Mouse (Mus musculus): ENCODE measurements at regions not wholly inside any gene's neighbourhood (a gene's known extent, or its start where the extent isn't known, plus 50 kb on each side); places are given as distances from the start of the nearest gene placed in this dataset.

DNA sequence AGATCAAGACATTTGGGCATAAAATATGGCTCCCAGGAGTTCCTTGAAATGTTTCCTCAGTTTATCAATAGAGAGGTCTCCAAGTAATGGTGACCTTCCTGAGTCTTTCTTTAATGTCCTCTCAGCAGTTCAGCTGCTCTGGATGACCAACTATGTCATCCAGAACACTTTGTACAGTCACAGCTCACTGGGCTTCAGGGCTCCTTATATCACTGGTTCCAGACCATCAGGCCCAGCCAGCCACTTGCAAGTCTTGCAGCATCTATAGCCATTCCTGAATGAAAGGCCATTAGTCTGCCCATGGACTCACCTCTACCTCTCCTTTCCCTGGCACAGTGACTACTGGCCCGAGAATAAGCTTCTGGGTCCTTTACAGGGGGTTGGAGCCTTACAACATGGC is 437.8 kb upstream of the Meis1 start:
- no peak for DNase-seq (ENCODE audit: low read depth)

DNA sequence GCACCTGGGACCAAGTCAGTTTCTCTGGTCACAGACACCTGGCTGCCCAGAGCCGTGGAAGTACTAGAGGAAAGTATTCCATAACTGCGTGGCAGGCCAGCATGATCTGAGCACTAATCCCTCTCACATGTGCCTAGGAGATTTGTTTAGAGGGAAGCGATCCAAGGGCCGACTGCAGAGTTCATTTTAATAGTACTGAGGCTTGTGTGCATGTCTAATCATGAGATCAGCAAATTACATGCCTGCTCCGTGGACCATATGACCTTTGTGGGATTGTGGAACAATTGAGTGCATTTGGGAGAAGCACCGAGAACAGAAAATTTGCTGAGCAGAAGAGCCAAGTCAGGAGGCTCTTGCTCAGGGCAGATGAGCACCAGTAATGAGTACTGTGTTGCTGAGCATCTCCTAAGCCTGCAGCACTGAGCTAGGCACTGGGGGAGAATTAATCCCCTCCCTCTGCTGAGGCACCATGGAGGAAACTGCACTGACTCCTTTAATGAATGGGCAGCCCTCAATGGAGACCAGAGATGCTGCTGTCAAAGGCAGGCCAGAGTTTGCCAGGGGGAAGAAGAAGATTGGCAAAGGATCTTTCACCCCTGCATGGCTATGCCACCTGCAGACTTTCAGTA is 445.1 kb upstream of the Meis1 start:
- peak; percentile 5 for DNase-seq (ENCODE audit: low read depth)

DNA sequence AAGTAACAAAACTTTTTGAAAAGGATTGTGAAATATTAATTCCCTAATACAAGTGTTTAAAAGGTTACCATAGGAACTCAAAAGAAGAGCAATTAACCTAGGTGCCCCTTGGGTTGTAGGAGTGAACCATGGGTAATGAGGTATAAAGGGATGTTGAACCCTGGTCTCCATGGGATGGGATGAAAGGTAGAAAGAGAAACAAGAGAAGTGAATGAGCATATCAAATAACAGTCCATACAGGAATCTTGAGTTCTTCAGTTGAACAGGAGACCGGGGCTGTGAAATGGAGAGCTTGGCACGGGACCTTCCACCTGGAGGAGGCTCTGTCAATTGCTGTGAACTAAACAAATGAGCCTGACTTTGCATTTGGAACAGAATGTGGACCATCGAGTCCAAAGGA is 449.6 kb upstream of the Meis1 start:
- DNase-seq (ENCODE audit: low read depth), result no peak

DNA sequence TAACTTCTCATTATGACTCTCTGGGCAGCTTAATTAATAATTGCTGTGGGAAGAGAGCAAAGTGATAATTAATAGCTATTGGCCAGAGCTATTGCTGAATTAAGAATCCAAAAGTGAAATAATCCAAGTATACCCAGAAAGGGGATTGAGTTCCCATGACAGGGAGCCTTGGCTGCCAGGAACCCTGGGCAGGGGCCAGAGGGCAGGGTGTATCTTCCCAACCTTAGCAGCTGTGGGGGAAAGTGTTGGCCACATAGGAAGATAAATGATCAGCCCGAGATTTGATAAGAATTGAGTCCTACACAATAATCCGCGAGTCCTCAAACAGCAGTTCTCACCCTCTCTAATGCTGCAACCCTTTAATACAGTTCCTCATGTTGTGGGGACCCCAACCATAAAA is 450.0 kb upstream of the Meis1 start:
- no peak for DNase-seq (ENCODE audit: low read depth)

DNA sequence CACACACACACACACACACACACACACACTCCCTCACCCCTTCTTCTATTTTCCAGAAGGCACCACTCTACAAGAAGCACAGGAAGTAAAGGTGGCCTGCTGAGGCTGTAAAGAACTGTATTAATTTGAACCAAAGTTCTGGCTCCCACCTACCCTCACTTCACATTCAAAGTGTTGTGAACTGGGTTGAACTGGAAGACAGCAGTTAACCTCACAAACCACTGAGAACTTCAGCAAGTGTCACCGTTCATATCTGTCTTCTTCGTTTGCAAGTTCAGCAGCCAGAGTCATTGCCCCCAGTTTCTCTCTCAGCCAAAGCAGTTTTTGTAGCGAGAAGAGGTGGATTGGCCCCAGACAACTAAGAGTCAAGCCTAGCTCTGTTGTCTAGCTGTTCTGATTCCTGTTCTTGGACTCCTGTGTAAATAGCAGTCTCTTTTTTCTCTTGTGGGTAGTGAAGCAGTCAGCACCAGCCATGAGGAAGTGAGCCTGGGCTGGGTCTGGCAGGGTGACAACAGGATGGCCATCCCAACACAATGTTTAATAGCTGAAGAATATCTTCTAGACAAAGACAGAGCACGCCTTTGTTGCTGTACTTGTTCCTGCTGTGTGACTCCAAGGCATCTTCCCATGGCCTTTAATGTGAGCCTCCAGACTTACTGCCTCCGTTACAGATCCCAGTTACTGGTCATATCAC is 452.0 kb upstream of the Meis1 start:
- DNase-seq (ENCODE audit: low read depth), result no peak

DNA sequence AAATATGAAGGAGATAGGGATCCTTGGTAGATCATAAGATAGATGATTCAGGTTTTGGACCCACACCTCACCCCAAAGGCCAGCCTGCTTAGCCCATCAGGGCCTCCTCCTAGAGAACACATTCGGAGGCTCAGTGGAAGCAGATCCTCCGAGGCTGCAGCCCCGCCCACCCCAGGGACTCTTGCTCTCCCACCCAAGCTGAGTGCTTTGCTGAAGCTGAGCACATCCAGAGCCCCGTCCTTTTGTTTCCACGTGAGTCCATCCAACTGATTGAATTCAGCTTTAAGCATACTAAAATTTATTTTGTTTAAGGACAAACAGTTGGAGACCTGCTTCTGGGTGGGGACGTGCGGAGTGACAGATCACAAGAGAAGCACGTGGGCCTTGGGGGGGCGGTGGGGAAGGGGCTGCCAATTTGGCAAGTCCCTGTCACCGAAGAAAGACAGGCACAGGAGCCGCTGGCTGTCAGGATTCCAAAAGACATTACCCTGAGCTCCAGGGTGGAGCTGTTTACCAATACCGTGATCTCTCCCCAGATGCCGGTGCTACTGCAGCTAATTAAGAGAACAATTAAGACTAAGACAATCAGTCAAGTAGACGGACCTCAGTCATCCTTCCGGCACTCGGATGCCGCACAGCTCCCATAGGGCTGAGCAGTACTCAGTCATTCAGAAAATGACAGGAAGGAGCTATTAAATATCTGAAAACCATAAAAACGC is 448.9 kb upstream of the Spred2 start:
- DNase-seq (ENCODE audit: low read depth), result no peak

DNA sequence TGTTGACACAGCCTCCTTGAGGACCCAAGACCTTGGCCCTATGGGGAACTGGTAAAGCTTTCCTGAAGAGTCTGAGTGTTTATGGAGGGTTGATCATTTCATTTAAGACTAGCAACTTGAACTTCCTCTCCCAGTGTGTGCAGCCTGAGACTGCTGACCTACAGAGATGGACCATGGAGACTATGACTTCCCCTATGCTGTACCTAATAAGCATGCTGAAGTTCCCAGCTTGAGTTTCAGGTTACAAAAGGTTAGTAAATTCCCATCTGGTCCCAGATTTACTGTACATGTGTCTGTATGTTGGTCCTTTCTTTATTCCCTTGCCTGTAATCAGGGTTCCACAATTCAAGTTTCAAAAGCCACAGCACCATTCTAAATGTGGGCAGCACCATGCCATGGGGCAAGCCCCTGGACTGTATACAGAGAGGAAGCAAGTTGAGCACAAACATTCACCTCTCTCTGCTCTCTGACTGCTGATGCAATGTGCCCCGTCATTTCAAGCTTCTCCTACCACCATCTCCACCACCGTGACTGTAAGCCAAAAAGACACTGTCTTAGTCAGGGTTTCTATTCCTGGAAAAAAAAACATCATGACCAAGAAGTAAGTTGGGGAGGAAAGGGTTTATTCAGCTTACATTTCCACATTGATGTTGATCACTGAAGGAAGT is 431.0 kb upstream of the Spred2 start:
- no peak for DNase-seq (ENCODE audit: low read depth)

DNA sequence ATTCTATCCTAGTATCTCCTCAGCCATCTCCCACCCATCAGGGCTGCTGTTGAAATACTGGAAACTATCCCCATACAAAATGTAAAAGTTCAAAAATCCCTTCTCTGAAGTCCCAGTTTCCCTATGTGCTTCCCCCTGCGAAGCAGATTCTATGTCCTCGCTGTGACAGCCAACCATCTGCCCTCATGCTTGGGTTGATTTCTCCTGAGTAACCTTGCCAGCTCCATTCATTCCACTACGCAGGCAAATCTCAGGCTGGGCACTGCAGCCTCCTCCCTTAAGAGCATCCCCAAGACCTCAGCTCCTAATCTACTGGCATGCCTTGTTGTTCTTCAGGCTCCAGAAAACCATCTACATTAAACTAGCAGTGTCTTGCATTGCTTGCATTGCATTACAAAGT is 402.5 kb upstream of the Spred2 start:
- no peak for DNase-seq (ENCODE audit: low read depth)

DNA sequence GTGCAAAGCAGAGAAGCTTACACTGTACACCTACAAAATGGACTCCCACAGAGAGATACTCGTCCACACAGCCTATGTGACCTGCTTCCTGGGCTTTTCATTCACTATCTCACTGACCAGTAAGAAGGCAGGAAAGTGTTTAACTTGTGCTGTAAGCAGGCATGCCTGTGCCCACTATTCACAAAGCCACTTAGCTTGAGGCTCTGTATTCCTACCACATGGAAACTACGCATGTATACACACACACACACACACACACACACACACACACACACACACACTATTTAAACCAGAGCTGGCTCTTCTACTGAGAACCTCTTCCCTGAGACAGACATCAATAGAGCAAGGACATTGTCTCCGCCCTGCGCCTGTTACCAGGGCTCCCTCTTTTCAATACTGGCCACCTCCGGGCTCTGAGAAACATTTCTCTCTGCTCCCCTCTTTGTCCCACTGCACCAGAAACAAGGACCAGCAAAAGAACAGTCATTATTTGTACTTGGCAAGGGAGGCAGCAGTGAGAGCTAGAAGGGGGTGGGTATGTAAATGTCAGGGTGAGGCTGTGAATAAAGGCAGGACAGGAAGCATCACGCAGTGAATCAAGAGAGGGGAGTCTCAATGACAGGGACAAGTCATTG is 400.2 kb upstream of the Spred2 start:
- DNase-seq (ENCODE audit: low read depth), result no peak

DNA sequence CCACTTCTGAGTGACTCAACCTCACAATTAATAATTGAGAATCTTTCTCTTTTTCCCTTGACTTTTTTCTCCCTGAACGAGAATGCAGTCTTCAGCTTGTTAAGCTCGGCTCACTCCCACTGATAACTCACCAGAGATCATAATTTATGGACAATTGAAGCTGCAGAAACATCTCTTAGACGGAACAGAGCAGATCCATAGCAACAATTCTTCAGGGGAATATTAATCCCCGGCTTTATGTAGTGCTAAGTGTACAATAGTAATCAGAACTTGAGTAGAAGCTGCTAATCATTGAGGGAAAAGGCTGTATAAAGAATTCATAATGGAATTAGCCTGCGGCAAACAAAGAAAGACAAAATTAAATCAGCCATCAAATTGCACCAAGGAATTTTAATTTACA is 395.0 kb upstream of the Spred2 start:
- no peak for DNase-seq (ENCODE audit: low read depth)

DNA sequence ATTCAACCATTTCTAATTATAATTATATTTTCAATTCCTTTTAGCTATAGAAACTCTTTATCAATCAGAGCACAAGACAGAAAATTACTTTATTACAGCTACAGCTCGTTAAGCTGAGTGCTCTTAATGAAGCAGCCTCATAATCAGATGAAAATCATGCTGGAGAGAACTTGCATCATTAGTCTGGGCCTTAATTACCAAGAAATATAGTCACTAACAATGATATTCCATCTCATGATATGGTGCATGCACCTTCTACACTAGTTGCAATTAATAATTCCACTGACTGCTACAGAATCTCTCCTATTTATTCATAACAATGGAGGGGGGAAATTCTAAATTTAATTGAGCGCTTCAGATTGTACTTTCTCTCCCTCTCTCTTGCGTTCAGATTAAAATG is 393.5 kb upstream of the Spred2 start:
- DNase-seq (ENCODE audit: low read depth), result no peak

DNA sequence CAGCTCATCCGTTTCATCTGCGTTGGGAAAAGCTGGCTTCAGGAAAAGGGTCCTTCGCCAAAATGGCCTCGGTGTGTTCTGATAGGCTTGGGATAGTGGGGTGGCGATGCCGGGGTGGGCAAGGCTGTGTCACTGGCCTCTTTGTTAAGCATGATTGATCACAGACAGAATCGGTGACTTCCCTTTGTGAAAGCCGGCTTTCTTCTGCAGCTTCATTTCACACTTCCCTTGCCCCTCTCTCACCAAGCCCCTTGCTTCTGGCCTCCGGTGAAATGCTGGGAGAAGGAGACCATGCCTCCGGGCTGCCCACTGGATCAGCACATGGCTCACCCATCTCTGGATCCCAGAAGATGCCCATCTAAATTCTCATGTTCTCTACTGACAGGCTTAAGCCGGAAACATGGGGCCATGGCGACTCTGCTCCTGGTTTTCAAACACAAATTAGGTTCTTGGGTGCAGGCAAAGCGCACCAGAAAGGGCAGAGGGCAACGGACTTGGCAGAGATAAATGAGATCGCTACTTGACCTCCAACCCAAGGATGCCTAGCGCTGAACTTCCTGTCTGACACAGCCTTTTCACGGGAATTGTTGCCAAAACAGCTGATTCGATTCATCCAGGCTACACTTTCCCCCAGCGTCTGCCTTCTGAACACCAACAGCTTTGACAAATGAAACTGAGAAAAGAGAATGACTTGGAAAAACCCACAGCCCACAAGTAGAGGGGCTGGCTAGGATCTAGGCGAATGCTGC is 392.7 kb upstream of the Spred2 start:
- DNase-seq (ENCODE audit: low read depth), result no peak

DNA sequence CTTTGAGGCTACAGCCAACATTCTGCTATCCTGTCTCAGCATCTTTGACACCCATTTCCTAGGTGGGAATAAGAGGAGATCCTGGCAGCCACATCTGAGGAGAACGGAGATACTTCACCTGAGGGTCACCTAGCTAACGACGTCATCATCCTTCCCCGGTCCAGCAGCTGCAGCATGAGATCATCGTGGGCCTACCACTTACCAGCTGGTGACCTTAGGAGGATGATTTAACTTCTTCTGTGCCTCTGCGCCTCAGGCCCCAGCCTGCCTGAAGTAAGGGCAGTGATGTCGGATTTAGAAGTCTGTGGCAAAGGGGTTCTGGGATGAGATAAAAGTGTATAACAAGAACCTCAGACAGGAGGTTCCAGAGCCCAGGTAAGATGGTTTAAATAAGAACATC is 391.3 kb upstream of the Spred2 start:
- DNase-seq (ENCODE audit: low read depth), result no peak

DNA sequence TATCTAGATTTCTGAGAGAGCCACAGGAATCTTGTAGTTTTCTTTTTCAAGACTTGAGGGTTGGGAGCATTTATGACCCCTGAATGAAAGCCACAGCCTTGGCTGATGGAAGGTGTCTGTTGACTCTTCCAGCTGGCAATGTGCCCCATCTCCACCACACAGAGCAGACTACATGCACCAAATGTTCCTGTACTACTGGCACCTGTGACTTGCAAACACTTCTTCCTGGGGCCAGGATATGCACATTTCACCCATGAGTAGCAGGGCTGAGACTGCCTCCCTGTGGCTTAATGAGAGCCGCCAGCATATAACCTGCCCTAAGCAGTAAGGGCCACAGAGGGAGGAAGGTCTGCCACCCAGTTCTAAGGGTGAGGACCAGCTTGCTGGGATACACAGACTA is 390.5 kb upstream of the Spred2 start:
- no peak for DNase-seq (ENCODE audit: low read depth)

DNA sequence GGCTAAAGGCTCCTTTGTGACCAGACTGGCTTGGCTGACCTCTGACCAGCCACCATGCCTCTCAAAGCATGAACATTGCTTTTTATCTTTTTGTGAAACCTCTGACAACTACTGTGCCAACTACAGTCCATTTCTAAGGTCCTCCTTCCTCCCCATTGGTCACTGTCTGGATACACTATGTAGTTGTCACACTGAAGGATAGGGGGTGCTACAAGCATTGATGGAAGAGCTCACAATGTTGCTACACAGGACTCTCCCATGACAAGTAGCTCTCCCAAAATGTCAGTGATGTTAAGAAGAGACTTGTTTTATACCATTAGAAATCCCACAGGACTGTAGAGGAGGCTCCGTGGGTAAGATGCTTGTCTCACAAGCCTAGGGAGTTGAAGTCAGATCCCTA is 389.0 kb upstream of the Spred2 start:
- no peak for DNase-seq (ENCODE audit: low read depth)

DNA sequence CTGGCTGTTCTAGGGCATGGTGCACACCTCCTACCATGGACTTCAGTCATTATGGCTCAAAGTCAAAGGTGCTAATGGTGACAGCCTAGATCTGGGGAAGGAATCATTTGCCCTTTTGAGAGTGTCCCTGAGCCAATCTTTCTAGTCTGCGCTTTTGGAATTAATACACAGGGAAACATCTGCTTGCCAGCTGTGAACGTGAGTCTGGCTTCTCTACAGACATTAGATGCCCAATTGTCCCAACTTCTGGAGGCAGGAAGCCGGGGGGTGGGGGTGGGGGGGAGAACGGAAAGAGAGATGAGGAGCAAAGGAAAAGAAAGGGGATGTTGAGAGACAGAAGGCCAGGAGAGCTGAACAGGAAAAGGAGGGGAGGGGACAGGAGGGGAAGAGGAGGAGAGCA is 377.9 kb upstream of the Spred2 start:
- no peak for DNase-seq (ENCODE audit: low read depth)

DNA sequence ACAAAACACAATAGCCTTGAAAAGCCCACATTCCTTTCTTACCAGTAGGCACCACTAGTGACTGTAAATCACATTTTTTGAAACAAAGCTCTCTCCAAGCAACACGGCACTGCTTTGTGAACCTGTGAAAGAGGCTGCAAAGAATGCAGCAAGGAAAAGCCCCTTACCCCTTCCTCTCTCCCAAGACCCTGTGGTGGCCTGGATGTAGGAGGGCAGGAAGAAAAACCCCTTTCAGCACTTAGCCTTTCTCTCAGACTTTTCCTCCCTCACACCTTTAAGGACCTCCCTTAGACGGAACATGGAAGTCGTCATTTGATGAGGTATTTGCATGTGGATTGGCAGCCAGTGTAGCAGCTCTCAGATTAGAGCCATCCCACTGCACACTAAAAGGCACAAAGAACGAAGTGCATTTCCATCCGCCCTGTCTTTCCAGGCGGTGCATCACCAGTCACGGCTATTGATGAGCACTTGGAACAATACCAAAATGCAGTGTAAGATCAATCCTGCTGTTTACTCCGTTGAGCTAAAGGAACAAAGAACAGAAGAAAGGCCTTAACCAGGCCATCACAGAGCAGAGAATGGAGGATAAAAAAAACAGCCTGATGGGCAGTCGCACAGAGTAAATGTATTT is 369.7 kb upstream of the Spred2 start:
- DNase-seq (ENCODE audit: low read depth), result no peak

DNA sequence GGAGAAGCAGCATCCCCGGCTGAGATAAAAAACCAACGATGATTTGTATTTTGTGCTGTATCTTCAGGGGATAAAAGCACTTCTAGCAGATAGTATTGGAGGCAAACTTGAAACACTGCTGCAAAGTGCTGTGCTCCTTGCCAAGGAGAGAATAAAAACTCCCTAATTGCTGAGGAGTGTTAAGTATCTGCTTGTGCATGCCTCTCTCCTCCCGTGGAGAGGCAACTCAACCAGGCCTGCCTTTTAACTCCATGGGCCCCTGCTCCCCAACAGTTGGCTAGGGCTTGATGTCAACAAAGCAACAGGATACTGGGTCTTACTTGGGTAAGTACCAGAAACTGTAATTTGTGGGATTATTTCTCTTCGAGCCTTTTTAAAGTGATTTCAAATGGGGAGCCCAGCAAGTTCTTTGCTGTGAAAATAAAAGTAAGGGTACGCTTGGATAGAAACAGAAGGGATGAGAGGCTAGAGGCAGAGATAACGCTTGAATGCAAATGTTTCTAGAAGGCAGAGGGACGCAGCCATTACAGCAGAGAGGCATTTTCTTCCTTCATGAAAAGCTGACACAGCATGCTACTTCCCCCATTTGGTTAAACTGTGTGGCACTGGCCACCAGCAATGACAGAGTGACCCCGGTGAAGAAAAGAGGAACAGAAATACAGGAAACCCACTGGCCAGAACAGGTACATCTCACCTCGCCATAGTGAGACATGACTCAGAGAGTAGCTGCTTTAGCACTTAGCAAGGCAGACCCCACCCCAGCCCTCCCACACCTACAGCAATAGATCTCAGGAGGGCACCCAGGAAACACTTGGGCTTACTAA is 369.0 kb upstream of the Spred2 start:
- no peak for DNase-seq (ENCODE audit: low read depth)

DNA sequence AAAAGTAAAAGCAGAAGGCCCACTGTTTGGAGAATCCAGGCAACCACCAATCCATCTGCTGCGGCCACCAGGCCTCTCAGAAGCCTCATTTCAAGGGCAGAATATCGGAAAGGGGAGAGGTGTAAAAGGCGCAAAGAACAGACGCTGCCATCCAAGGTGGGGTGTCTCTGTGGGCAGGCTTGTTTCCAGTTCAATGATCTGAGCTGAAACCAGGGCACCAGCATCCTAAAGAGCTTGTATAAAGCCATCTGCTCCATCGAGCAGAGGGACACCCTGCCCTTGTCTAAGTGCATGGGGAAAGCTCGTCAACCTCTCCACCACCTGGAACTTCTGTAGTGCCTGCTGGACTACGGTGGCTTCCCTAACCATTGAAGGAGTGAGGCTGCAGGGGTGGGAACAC is 363.7 kb upstream of the Spred2 start:
- DNase-seq (ENCODE audit: low read depth), result no peak

DNA sequence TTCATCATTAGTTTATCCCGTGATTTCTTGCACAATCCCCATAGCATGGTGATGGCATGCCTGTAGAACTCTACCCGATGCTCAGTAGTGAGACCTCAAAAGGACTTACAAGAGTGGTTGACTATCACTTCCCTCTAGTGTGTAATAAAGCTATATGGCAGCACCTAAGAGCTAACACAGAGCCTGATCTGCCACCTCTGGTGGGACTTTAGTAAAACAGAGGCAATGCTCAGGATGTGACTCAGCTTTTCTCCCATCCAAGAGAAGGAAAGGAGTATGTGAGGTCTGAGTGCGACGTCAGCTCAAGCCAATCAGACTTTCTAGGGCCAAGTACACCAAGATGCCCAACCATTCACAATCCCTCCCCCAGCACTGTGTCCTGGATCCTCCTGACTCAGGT is 361.5 kb upstream of the Spred2 start:
- DNase-seq (ENCODE audit: low read depth), result no peak
